Mouse (Mus musculus): ENCODE results near the gene Rps6ka5. TPM values are rescaled to one million over a fixed set of nuclear protein-coding genes. Genes with fewer than 3 reads are reported as not detected.

The Rps6ka5 gene
- polyA plus RNA-seq, 1 experiment from 2014 or later: 4.9 TPM

- Histone ChIP-seq H3K4me1 (peaks cover 28% of the 10 kb centered on the region), H3K9me3 (no peaks in the 10 kb centered on the region; the same call in 1 of the 2 replicates), H3K27ac (no peak overlapping the region), H3K27me3 (ENCODE audit: insufficient read depth, poor library complexity, severe bottlenecking) (no peaks in the 10 kb centered on the region), H3K4me3 (no peak overlapping the region), H3K36me3 (peaks cover 26% of the 10 kb centered on the region)
- WGBS: 64% methylated on average over 9 of the region's 9 CpGs
- DNase-seq (ENCODE audit: low spot score): no peak
Measured at GRCm38 (mm10) chr12:100512641-100513040, 214.1 kb downstream of the Rps6ka5 start.

DNA sequence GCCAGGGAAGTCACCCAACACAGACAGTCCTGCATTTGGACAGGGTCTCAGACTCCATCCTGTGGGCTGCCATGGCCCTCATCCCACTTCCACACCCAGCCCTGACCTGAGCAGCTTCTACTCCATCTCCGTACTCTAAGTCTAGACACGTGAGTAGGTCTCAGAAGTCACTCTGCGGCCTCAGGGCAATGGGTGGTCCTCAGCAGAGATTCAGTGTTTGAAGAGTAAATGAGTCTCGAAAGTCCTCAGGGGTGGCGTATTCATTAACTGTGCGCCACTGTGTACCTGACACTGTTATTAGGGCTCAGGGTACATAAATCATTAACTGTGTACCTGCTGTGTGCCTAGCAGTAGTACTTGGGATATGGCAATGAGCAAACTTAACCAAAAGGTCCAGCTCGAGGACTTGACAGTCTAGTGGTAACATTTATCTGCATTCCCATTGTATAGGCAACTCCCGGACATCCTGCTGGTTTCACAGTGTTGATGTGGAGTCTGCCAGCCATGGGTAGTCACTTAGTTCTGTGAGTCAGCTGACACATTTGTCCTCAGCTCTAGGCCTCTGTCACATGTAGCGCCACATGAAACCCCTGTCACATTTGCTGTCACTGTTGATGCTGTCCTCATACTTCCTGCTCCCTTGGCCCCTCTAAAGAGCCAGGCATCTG is 217.0 kb downstream of the Rps6ka5 start:
- Histone ChIP-seq H3K27ac (peak overlapping the region; percentile 42; the same call in 1 of the 2 replicates), H3K4me3 (no peak overlapping the region), H3K36me3 (peaks cover 26% of the 10 kb centered on the region), H3K9me3 (no peaks in the 10 kb centered on the region; the same call in 1 of the 2 replicates), H3K27me3 (ENCODE audit: insufficient read depth, poor library complexity, severe bottlenecking) (no peaks in the 10 kb centered on the region), H3K4me1 (peaks cover 36% of the 10 kb centered on the region)
- DNase-seq (ENCODE audit: low spot score): no peak
- 83% methylated on average over 9 of the region's 9 CpGs for WGBS

- no peak for DNase-seq (ENCODE audit: low spot score)
- peaks cover 22% of the 10 kb centered on the region for H3K36me3 ChIP-seq
- H3K9me3 ChIP-seq: no peaks in the 10 kb centered on the region; the same call in 1 of the 2 replicates
- no peaks in the 10 kb centered on the region for H3K27me3 ChIP-seq (ENCODE audit: insufficient read depth, poor library complexity, severe bottlenecking)
- WGBS: 69% methylated on average over 5 of the region's 5 CpGs
- H3K4me1 ChIP-seq: peaks cover 47% of the 10 kb centered on the region
- no peak overlapping the region for H3K4me3 ChIP-seq
- no peak overlapping the region for H3K27ac ChIP-seq
Measured at GRCm38 (mm10) chr12:100508668-100509067, 218.1 kb downstream of the Rps6ka5 start.

DNA sequence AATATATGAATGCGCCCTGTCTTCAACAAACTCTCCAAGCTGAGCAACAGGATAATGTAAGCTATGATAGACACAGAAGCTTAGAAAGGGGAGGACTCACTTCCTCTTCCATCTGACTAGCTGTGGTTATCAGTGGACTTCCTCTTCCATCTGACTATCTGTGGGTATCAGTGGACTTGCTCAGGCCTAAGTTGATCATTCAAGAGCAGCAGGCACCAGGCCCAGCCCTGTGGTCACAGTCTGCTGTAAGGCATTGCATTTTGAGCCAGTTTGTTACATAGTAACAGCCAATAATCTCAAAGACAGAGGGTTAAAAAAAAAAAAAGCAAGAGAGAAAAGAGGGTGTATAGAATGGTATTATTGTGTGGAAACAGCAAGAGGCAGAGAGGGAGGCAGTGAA is 221.3 kb downstream of the Rps6ka5 start:
- no peaks in the 10 kb centered on the region for H3K27me3 ChIP-seq (ENCODE audit: insufficient read depth, poor library complexity, severe bottlenecking)
- peaks cover 49% of the 10 kb centered on the region for H3K4me1 ChIP-seq
- H3K4me3 ChIP-seq: no peak overlapping the region
- no peak overlapping the region for H3K27ac ChIP-seq
- no peaks in the 10 kb centered on the region for H3K9me3 ChIP-seq
- 92% methylated on average over 1 of the region's 1 CpGs for WGBS
- peaks cover under 1% of the 10 kb centered on the region for H3K36me3 ChIP-seq
- no peak for DNase-seq (ENCODE audit: low spot score)

DNA sequence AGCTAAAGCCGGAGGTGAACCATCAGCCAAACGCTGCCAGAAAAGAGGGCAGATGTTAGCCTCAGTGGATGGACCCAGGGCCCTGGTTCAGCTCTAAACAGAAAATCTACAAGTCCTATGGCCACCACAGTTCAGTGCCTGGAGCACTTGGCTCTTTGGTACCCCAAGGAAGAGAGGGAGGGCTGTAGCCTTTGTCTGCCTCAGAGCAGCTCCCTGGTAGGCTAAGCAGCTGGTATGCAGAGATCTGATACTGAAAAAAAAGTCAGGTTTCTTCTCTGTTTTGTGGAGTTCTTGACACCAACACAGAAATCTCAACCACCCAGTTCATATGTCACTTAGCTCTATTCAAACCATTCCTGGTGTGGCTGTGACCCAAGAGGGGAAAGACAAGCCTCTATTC is 222.2 kb downstream of the Rps6ka5 start:
- peaks cover 42% of the 10 kb centered on the region for H3K4me1 ChIP-seq
- no peaks in the 10 kb centered on the region for H3K9me3 ChIP-seq
- no peaks in the 10 kb centered on the region for H3K27me3 ChIP-seq (ENCODE audit: insufficient read depth, poor library complexity, severe bottlenecking)
- H3K36me3 ChIP-seq: peaks cover 4% of the 10 kb centered on the region; the same call in 1 of the 2 replicates
- H3K27ac ChIP-seq: peak overlapping the region; percentile 30; the same call in 1 of the 2 replicates
- no peak overlapping the region for H3K4me3 ChIP-seq
- 84% methylated on average over 2 of the region's 2 CpGs for WGBS
- no peak for DNase-seq (ENCODE audit: low spot score)

GRCm38 (mm10) chr12:100503659-100504058 is 223.1 kb downstream of the Rps6ka5 start:
- peaks cover 35% of the 10 kb centered on the region for H3K4me1 ChIP-seq
- peak overlapping the region; percentile 67; the same call in 1 of the 2 replicates for H3K27ac ChIP-seq
- H3K36me3 ChIP-seq: peaks cover 13% of the 10 kb centered on the region
- 84% methylated on average over 4 of the region's 4 CpGs for WGBS
- no peak for DNase-seq (ENCODE audit: low spot score)
- no peaks in the 10 kb centered on the region for H3K27me3 ChIP-seq (ENCODE audit: insufficient read depth, poor library complexity, severe bottlenecking)
- H3K9me3 ChIP-seq: no peaks in the 10 kb centered on the region
- no peak overlapping the region for H3K4me3 ChIP-seq

- WGBS: 73% methylated on average over 3 of the region's 3 CpGs
- no peak for DNase-seq (ENCODE audit: low spot score)
Measured at GRCm38 (mm10) chr12:100502544-100502943, 224.2 kb downstream of the Rps6ka5 start.

DNA sequence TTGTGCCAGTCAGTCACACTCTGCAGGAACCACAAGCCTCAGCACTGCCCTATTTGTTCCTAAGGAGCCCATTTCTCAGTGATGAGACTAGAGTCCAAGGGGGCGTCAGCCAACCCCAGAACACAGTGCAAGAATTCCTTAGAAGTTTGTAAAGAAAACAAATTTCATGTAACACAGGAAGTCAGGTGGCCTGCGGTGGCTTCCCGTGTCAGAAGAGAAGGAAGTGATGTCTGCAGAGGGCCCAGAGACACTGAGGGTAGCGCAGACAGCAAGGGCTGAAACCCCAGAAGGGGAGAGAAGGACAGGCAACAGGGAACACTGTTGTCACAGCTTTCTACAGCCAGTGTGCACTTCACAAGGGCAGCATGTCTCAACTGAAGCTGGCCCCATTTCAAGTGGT is 225.5 kb downstream of the Rps6ka5 start:
- 70% methylated on average over 4 of the region's 4 CpGs for WGBS
- no peak overlapping the region for H3K27ac ChIP-seq
- DNase-seq (ENCODE audit: low spot score): no peak
- peaks cover 26% of the 10 kb centered on the region for H3K4me1 ChIP-seq
- H3K36me3 ChIP-seq: peaks cover 35% of the 10 kb centered on the region
- no peaks in the 10 kb centered on the region for H3K9me3 ChIP-seq
- no peak overlapping the region for H3K4me3 ChIP-seq
- H3K27me3 ChIP-seq (ENCODE audit: insufficient read depth, poor library complexity, severe bottlenecking): no peaks in the 10 kb centered on the region

More at GRCm38 (mm10) chr12:100502544-100502943, 224.2 kb downstream of the Rps6ka5 start:
- no peaks in the 10 kb centered on the region for H3K9me3 ChIP-seq
- H3K4me1 ChIP-seq: peaks cover 34% of the 10 kb centered on the region
- H3K27ac ChIP-seq: no peak overlapping the region
- H3K4me3 ChIP-seq: no peak overlapping the region
- H3K27me3 ChIP-seq (ENCODE audit: insufficient read depth, poor library complexity, severe bottlenecking): no peaks in the 10 kb centered on the region
- H3K36me3 ChIP-seq: peaks cover 22% of the 10 kb centered on the region

- Histone ChIP-seq H3K4me3 (no peak overlapping the region), H3K36me3 (peaks cover 49% of the 10 kb centered on the region), H3K9me3 (no peaks in the 10 kb centered on the region), H3K27me3 (ENCODE audit: insufficient read depth, poor library complexity, severe bottlenecking) (no peaks in the 10 kb centered on the region), H3K27ac (no peak overlapping the region), H3K4me1 (peaks cover 15% of the 10 kb centered on the region)
- WGBS: 88% methylated on average over 13 of the region's 13 CpGs
- no peak for DNase-seq (ENCODE audit: low spot score)
Measured at GRCm38 (mm10) chr12:100499469-100499868, 227.3 kb downstream of the Rps6ka5 start.

Other genes with a start within 250 kb of the Rps6ka5 start
- gene Ttc7b, start 206.2 kb downstream of the Rps6ka5 start, polyA plus RNA-seq (2016; fragmentation: Nextera tagmentation; extraction: Ambion mirVana): 5.9 and 6.2 TPM in 2 replicates
- gene Dglucy, start 52.1 kb upstream of the Rps6ka5 start, polyA plus RNA-seq (2016; fragmentation: Nextera tagmentation; extraction: Ambion mirVana): 0.49 and 1.8 TPM in 2 replicates
- 2.5 and 5.9 TPM in 2 replicates for gene Gpr68, start 181.2 kb upstream of the Rps6ka5 start, polyA plus RNA-seq (2016; fragmentation: Nextera tagmentation; extraction: Ambion mirVana)

Measured in heart, embryonic 10.5 days (tissue).